Mouse (Mus musculus): ENCODE measurements around the gene Dok7. TPM values are rescaled to one million over a fixed set of nuclear protein-coding genes. Genes with fewer than 3 reads are reported as not detected.

The Dok7 gene
- polyA plus RNA-seq, 1 experiment, result not detected

DNA sequence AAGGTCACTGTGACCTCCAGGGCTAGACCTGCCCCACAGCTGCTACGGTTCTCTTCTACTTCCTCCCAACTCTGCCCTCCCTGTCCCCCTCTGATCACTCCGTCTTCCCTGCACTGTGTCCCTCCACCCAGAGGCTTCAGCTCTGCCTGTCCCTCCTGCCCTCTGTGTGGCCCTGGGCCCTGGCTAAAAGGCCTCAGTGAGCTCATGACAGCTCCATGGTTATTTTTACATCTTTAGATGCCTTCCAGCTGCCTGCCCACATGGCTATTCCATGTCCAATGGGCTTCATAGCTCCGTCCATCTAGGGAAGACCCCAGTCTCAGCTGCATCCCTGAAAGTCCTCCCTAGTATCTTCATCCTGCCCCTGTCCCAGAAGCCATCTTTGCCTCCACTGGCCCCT lies 3.5 kb downstream of the Dok7 start:
- no peak for TF ChIP-seq CTCF (IDR thresholded peaks at IDR 0.05; ENCODE audit: control insufficient read depth, insufficient read depth, low read length)
- no peak for TF ChIP-seq POLR2A (IDR thresholded peaks at IDR 0.05; ENCODE audit: borderline replicate concordance, control insufficient read depth, low read depth, low read length)
- H3K27ac ChIP-seq (ENCODE audit: control insufficient read depth, insufficient read depth, low read depth, low read length, poor library complexity), result no peak overlapping the region
- H3K4me1 ChIP-seq (ENCODE audit: control insufficient read depth, insufficient read depth, low read length), result no peaks in the 10 kb centered on the region
- no peak overlapping the region for H3K4me3 ChIP-seq (replicated peaks; ENCODE audit: control insufficient read depth, low read depth, low read length)
- WGBS, result 52% methylated on average over 3 of the region's 3 CpGs

DNA sequence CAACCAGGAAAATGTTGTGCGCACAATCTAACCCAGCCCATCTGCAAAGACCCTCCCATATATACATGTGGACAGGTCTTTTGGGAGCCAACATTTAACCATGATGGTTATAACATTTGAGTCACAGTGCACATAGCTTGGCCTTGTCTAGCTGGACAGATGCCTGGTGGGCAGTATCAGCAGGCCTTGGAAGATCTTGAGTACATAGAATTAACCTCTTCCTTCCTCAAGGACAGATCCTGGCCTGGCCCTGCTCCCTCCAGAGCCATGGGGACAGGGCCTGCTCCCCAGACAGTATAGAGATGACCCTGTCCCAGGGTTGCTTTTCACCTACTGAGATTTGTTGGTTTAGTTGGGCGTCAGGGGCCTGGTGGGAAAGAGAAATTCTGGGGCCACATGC lies 13.3 kb downstream of the Dok7 start:
- no peak overlapping the region for H3K4me3 ChIP-seq (replicated peaks; ENCODE audit: control insufficient read depth, low read depth, low read length)
- no peak overlapping the region for H3K27ac ChIP-seq (ENCODE audit: control insufficient read depth, insufficient read depth, low read depth, low read length, poor library complexity)
- TF ChIP-seq CTCF (IDR thresholded peaks at IDR 0.05; ENCODE audit: control insufficient read depth, insufficient read depth, low read length) (no peak), POLR2A (IDR thresholded peaks at IDR 0.05; ENCODE audit: borderline replicate concordance, control insufficient read depth, low read depth, low read length) (no peak)
- H3K4me1 ChIP-seq (ENCODE audit: control insufficient read depth, insufficient read depth, low read length), result no peaks in the 10 kb centered on the region
- 85% methylated on average over 2 of the region's 2 CpGs for WGBS

DNA sequence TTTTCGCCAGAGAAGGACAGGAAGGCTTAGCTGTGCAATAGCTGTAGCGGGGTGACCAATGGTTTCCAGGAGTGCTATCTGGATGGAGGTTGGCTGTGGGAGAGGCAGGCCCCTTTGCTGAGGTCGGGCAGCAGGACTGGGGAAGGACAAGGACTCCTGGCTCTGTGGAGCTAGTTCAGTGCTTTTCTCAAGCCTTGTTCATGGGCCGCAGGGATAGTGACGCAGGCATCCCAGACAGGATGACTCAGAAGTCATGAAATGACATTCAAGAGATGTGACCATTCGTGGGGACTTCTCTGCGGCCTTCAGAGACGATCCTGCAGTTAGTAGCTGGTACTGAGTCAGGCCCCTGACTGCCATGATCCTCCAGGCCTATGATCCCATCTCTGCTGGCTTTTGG lies 13.7 kb downstream of the Dok7 start:
- no peaks in the 10 kb centered on the region for H3K4me1 ChIP-seq (ENCODE audit: control insufficient read depth, insufficient read depth, low read length)
- no peak overlapping the region for H3K27ac ChIP-seq (ENCODE audit: control insufficient read depth, insufficient read depth, low read depth, low read length, poor library complexity)
- TF ChIP-seq POLR2A (IDR thresholded peaks at IDR 0.05; ENCODE audit: borderline replicate concordance, control insufficient read depth, low read depth, low read length), result no peak
- TF ChIP-seq CTCF (IDR thresholded peaks at IDR 0.05; ENCODE audit: control insufficient read depth, insufficient read depth, low read length), result no peak
- H3K4me3 ChIP-seq (replicated peaks; ENCODE audit: control insufficient read depth, low read depth, low read length), result no peak overlapping the region
- 79% methylated on average over 8 of the region's 8 CpGs for WGBS

DNA sequence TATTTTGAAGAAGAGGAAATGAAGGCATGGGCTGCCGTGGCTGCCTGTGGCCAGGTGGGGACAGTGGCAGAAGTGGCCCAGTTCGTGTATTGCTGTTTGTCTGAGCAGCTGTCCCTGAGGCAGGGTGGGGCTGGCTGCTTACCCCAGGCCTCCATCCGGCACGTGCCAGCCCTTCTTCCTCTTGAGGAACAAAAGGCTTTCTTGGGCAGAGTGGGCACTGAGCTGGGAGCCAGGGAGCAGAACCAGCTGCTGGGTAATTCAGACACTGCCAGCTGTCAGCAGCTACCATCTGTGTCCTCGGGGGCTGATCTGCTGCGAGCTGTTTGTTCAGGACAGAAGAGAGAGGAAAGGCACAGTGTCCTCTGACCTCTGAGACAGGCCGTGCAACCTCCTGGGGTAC lies 14.4 kb downstream of the Dok7 start:
- Histone ChIP-seq H3K4me1 (ENCODE audit: control insufficient read depth, insufficient read depth, low read length) (no peaks in the 10 kb centered on the region), H3K27ac (ENCODE audit: control insufficient read depth, insufficient read depth, low read depth, low read length, poor library complexity) (no peak overlapping the region), H3K4me3 (replicated peaks; ENCODE audit: control insufficient read depth, low read depth, low read length) (no peak overlapping the region)
- WGBS, result 47% methylated on average over 7 of the region's 7 CpGs
- TF ChIP-seq POLR2A (IDR thresholded peaks at IDR 0.05; ENCODE audit: borderline replicate concordance, control insufficient read depth, low read depth, low read length) (no peak), CTCF (IDR thresholded peaks at IDR 0.05; ENCODE audit: control insufficient read depth, insufficient read depth, low read length) (no peak)

DNA sequence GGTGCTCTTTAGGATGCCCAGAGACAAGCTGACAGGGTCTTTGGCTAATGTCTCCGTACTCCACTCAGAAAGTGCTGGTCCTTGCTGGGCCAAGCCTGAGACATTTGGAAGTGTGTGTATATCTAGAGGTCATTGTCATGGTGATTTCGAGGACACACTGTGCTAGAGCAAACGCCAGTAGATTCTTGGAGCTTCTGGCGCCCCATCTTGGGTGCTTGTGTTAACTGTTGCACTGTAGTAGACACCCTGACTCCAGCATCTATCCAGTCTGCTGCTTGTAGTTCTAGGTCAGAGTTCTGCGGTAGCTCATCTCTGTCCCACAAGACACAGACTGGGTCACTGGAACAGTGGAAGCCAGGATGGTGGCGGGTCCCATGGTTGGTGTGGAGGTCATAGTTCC lies 15.3 kb downstream of the Dok7 start:
- no peak overlapping the region for H3K27ac ChIP-seq (ENCODE audit: control insufficient read depth, insufficient read depth, low read depth, low read length, poor library complexity)
- WGBS, result 78% methylated on average over 6 of the region's 6 CpGs
- no peak overlapping the region for H3K4me3 ChIP-seq (replicated peaks; ENCODE audit: control insufficient read depth, low read depth, low read length)
- TF ChIP-seq CTCF (IDR thresholded peaks at IDR 0.05; ENCODE audit: control insufficient read depth, insufficient read depth, low read length) (no peak), POLR2A (IDR thresholded peaks at IDR 0.05; ENCODE audit: borderline replicate concordance, control insufficient read depth, low read depth, low read length) (no peak)
- H3K4me1 ChIP-seq (ENCODE audit: control insufficient read depth, insufficient read depth, low read length), result no peaks in the 10 kb centered on the region

DNA sequence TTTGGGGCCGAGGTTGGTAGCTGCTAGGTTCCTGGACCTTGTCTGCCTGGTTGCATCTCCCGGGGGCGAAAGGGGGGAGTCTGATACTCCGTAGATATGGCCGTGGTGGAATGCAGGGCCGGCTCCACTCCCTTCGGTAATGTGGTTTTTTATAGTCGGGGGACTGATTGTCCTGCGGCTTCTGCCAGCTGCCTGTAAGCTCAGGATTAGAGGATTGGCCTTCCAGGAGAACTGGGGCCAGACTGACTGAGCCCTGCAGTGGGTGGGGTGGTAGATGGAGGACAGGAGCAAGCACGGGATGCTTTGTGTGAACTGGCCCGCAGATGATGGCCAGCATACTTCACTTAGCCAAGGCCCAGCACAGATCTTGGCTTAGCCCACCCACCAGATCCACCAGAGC lies 16.7 kb downstream of the Dok7 start:
- Histone ChIP-seq H3K4me3 (replicated peaks; ENCODE audit: control insufficient read depth, low read depth, low read length) (no peak overlapping the region), H3K27ac (ENCODE audit: control insufficient read depth, insufficient read depth, low read depth, low read length, poor library complexity) (no peak overlapping the region), H3K4me1 (ENCODE audit: control insufficient read depth, insufficient read depth, low read length) (no peaks in the 10 kb centered on the region)
- TF ChIP-seq POLR2A (IDR thresholded peaks at IDR 0.05; ENCODE audit: borderline replicate concordance, control insufficient read depth, low read depth, low read length) (no peak), CTCF (IDR thresholded peaks at IDR 0.05; ENCODE audit: control insufficient read depth, insufficient read depth, low read length) (no peak)
- 79% methylated on average over 11 of the region's 11 CpGs for WGBS

DNA sequence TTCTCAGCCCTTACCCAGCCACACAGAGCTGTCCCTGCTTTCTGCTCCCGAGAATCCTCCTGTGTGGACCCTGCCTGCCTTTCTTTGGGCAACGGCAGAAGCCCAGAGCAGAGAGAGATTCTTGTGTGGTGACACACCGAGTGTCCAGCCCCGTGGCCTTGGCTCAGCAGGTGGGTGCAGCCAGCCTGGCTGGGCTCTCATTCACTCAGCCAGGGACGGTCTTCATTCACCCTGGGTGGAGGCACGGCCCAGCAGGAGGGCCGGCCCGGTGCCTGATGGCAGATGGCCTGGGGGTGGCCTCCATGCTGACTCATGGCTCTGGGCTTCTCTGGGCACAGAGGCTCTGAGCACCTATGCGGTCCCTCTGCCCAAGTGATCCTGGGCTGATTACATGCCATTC lies 17.4 kb downstream of the Dok7 start:
- WGBS, result 70% methylated on average over 9 of the region's 9 CpGs
- Histone ChIP-seq H3K4me3 (replicated peaks; ENCODE audit: control insufficient read depth, low read depth, low read length) (no peak overlapping the region), H3K4me1 (ENCODE audit: control insufficient read depth, insufficient read depth, low read length) (no peaks in the 10 kb centered on the region), H3K27ac (ENCODE audit: control insufficient read depth, insufficient read depth, low read depth, low read length, poor library complexity) (no peak overlapping the region)
- TF ChIP-seq CTCF (IDR thresholded peaks at IDR 0.05; ENCODE audit: control insufficient read depth, insufficient read depth, low read length), result no peak
- no peak for TF ChIP-seq POLR2A (IDR thresholded peaks at IDR 0.05; ENCODE audit: borderline replicate concordance, control insufficient read depth, low read depth, low read length)

DNA sequence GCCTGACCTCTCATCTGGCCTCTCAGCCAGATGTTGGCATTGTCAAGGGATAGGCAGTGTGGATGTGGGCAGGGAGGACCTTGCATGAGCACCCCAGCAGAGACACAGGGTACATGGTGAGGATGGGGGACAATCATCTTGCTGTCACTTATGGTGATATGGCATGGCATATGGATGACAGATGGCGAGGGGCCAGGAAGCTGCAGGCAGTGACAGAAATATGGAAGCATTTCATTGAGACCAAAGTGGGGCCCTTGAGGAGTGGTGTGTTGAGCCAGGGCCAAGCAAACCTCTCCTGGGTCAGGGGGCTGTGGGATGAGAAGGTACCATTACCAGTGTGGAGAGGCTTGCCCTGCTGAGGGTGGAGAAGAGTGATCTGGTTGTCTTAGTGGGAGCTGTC lies 19.8 kb downstream of the Dok7 start:
- Histone ChIP-seq H3K4me1 (ENCODE audit: control insufficient read depth, insufficient read depth, low read length) (no peaks in the 10 kb centered on the region), H3K27ac (ENCODE audit: control insufficient read depth, insufficient read depth, low read depth, low read length, poor library complexity) (no peak overlapping the region), H3K4me3 (replicated peaks; ENCODE audit: control insufficient read depth, low read depth, low read length) (no peak overlapping the region)
- no peak for TF ChIP-seq CTCF (IDR thresholded peaks at IDR 0.05; ENCODE audit: control insufficient read depth, insufficient read depth, low read length)
- TF ChIP-seq POLR2A (IDR thresholded peaks at IDR 0.05; ENCODE audit: borderline replicate concordance, control insufficient read depth, low read depth, low read length), result no peak
- 74% methylated on average over 1 of the region's 1 CpGs for WGBS

DNA sequence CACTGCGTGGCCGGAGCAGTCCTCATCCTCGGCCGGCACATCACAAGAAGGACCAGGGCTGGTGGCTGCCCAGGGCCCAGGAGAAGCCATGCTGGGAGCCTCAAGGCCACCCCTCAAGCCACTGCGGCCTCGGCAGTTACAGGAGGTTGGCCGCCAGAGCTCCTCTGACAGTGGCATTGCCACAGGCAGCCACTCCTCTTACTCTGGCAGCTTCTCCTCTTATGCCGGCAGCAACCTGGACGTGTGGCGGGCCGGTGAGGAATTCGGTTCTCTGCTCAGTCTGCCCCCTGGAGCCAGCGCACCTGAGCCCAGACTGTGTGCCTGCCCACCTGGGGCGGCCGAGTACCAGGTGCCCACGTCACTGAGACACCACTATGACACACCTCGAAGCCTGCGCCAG lies 22.5 kb downstream of the Dok7 start:
- no peak overlapping the region for H3K27ac ChIP-seq (ENCODE audit: control insufficient read depth, insufficient read depth, low read depth, low read length, poor library complexity)
- no peak for TF ChIP-seq CTCF (IDR thresholded peaks at IDR 0.05; ENCODE audit: control insufficient read depth, insufficient read depth, low read length)
- no peak for TF ChIP-seq POLR2A (IDR thresholded peaks at IDR 0.05; ENCODE audit: borderline replicate concordance, control insufficient read depth, low read depth, low read length)
- no peak overlapping the region for H3K4me3 ChIP-seq (replicated peaks; ENCODE audit: control insufficient read depth, low read depth, low read length)
- 79% methylated on average over 18 of the region's 18 CpGs for WGBS
- no peaks in the 10 kb centered on the region for H3K4me1 ChIP-seq (ENCODE audit: control insufficient read depth, insufficient read depth, low read length)

Data from bone marrow, adult 2 months (tissue).